Mouse (Mus musculus) urinary bladder, postnatal 10 days (tissue): ENCODE measurements at regions not wholly inside any gene's neighbourhood (a gene's known extent, or its start where the extent isn't known, plus 50 kb on each side); places are given as distances from the start of the nearest gene placed in this dataset.

Experiments used
- DNase-seq: peaks from one replicate; pipeline ENCODE4 v3.0.0; 2022; ENCODE audit warnings: low spot score

DNA sequence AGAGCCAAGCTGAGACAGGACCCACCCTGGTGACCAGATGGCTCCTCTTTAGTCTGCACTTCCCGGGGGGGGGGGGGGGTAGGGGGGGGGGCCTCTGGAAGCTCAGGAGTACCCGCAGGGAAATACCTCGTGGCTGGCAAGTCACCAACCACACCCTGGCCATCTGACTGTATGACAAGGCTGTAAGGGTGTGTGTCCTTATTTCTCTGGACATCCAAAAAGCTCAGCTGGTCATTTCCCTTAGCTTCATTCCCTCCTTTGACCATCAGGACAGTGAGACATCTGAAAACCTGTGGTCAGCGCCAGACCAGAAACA lies 329.9 kb upstream of the Jarid2 start:
- DNase-seq, result no peak

DNA sequence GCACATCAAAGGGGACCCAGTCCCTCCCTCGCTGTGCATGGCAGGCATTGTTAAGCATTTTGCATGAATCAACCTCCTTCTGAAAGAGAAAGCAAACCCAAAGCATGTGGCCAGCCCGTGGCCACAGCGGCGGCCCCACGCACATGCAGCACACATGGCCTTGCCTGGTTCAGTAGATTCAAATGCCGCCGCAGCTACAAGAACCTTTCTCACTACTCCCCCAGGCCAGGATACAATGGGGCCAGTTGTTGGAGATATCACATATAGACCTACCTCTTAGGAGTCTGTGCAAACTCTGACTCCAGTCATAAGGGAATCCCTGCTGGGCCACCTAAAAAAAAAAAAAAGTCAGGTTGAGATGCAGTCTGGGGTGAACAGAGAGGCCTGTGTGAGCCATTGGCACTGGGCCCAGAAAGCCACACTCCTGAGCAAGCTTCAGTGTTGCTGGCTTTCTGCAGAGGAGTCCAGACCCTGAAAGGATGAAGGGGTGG lies 329.4 kb upstream of the Jarid2 start:
- no peak for DNase-seq

DNA sequence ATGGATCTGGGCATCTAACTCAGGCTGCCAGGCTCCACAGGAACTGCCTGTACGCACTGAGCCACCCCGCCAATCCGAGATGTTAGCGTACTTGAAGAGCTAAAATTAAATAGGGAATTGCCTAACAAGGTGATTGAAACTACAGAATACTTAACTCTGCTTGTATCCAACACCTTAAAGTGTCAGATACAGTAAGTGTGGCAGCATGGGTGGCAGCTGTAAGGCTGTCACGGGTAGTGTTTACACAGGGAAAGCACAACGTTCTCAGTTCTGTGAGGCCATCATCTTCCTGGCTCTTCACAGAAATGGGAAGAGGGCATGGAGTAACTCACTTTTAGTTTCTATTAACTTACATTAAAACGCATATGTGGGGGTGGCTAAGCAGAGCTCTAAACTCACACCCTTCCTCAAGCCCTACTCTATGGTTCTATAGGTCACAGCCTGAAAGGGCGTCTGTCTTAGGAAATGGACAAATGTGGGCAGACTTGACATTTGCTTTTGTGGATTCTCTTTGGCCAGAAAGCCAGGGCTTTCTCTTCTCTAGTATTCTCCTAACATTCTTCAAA lies 325.2 kb upstream of the Jarid2 start:
- DNase-seq, result no peak

DNA sequence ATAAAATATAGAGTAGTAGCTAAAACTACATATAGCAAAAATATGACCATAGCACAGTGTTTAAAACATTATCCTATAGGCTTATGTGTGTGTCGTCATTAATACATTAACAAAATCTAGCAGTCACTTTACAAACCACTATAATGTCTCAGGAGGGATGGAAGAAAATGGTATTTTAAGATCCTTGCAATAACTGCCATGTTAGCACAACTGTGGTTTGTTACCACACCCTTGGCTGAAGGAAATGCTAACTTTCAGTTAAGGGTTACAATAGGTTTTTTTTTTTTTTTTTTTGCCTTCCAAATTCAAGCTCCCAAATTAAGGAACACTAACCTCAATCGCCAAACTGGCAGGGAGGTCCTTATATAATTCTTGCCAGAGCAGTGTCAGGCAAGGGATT lies 322.0 kb upstream of the Jarid2 start:
- DNase-seq, result no peak

GRCm38 (mm10) chr13:44408619-44408959 lies 320.7 kb upstream of the Jarid2 start:
- no peak for DNase-seq

DNA sequence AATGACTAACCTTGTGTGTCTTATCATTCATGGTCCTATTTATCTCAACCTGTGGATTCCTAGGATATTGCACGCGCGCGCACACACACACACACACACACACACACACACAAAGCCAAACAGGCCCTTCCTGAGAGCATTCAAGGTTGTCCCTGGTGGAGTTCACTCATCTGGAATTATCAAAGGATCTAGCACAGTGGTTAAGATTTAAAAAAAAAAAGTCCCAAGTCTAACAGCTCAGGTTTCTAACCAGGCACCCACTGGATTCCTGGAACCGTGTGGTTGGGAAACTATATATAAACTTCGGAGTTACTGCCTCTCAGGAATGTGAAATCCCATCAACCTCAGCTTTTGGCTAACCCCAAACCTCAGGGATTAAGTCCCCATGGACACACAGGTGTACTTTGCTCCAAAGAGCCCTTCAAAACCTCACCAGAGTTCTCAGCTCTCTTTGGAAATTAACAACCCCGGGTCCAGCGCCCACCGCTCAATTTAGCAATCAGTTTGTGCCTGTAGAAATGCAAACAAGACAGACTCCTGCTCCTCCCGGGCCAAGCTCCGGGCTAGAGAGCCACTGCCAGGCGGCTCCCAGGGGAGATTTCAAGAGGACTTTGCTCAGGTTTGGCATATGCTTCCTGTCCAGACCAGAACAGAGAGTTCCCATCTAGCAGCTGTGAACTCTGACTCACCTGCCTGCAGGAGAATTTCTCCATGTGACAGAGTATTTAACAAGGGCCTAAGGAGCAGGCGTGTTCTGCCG lies 320.1 kb upstream of the Jarid2 start:
- DNase-seq, result no peak

DNA sequence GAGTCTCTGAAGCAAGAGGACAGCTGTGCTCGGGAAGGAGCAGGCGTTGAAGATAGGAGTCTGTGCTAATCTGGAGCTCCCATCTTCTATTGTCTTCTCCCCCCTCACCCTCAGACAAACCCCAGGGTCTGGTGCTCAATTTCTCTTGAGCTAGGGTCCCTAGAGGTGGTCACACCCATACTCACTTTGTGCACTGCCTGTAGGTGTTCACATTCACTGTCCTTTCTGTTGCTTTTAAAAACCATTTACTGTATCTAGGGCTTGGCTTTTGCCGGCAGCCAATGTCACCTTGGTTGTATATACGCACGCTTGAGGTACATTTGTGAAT lies 319.6 kb upstream of the Jarid2 start:
- no peak for DNase-seq

- DNase-seq, result no peak
Observed at GRCm38 (mm10) chr13:44411781-44412496, 317.3 kb upstream of the Jarid2 start.

- DNase-seq, result no peak
Observed at GRCm38 (mm10) chr13:44413305-44413704, 316.0 kb upstream of the Jarid2 start.

DNA sequence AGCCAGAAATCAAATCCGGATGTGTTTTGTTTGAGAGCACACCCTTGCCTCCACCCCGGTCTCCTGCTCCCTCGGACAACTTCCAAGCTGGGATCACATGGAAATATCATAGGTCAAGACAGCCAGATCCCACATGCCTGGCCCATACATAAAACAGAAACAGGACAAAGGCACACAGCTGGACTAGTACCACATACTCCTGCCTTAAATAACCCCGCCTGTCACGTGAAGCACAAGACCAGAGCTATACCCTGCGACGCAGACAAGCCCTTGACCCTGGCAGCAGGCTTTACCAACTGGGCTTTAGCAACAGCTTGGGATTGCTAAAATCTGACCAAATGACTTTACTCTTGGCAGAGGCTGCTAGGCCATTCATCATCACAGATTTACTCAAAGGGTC lies 313.3 kb upstream of the Jarid2 start:
- DNase-seq, result no peak

GRCm38 (mm10) chr13:44416986-44417385 lies 312.3 kb upstream of the Jarid2 start:
- DNase-seq, result no peak

DNA sequence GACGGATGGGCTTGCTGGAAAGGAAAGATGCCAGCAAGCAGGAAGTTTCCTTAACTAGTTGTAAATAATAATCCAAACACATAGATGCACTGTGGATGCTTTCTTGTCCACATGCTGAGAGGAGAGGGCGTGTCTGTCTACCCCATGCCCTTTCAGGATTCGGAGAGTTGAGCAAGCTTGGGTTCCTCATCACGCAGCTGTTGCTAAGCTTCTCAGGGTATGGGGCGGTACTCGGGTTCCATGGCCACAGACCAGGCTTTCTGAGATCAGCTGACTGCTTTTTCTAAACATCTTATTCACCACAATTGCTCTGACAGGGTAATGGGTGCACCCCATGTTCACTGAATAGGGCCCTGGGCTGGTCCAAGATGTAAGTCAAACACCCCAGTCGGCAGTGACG lies 310.2 kb upstream of the Jarid2 start:
- no peak for DNase-seq

- DNase-seq, result no peak
Observed at GRCm38 (mm10) chr13:44419472-44420226, 309.6 kb upstream of the Jarid2 start.

DNA sequence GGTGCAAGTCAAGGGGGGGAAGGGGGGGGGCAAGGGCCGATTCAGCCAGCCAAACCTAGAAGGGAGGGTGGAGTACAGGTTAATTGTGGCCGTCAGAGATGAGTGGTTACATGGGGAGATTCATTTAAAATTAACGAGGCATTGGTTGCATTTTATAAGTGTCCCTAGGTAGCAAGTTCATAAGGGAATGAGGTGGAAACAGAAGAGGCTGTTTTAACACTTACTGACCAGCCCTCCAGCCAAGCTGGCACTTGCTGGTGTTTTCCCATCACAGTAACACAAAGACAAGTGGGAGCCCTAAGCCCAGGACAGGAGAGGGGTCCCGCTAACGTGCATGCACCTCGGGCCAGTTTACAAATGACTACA lies 309.1 kb upstream of the Jarid2 start:
- DNase-seq, result no peak

GRCm38 (mm10) chr13:44420941-44421340 lies 308.3 kb upstream of the Jarid2 start:
- DNase-seq, result no peak

- no peak for DNase-seq
Observed at GRCm38 (mm10) chr13:44421426-44421825, 307.8 kb upstream of the Jarid2 start.

GRCm38 (mm10) chr13:44421922-44422321 lies 307.4 kb upstream of the Jarid2 start:
- no peak for DNase-seq

- DNase-seq, result no peak
Observed at GRCm38 (mm10) chr13:44430492-44430891, 298.8 kb upstream of the Jarid2 start.

- DNase-seq, result no peak
Observed at GRCm38 (mm10) chr13:44437709-44438108, 291.6 kb upstream of the Jarid2 start.

DNA sequence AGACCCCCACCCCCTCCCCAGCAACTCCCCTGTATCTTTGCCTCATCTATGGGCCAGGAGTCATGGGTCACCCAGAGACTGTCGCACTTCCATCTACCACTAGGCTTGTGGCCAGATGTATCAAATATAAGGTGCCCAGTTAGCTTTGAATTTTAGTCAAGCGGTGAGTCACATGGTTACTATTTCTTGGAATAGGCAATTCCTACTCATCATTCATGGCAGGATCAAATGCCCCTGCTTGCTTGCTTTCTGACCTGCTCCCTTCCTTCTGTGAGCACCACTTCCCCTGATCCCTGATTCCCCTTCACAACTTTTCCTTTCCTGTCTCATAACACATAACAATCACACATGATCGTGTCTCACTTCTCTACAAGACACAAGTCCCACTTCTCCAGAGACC lies 288.2 kb upstream of the Jarid2 start:
- no peak for DNase-seq

GRCm38 (mm10) chr13:44449216-44449830 lies 280.0 kb upstream of the Jarid2 start:
- DNase-seq, result no peak

DNA sequence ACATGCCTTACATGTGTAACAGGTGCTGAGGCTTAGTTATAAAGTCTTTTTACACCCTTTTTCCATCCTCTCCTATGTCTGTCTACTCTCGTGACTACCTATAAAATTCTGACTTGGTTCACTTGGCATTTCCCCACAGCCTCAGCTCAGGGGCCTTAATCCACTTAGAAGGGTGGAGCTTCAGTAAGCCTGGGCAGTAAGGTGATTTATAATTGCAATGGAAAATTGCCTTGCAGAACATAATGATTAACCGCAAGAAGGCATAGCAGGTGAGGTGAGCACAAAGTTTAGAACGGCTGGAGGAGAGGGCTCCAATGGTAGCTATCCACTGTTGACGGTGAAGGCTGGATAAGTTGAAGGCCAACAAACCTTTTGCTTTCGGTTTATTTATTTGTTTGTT lies 278.1 kb upstream of the Jarid2 start:
- no peak for DNase-seq

DNA sequence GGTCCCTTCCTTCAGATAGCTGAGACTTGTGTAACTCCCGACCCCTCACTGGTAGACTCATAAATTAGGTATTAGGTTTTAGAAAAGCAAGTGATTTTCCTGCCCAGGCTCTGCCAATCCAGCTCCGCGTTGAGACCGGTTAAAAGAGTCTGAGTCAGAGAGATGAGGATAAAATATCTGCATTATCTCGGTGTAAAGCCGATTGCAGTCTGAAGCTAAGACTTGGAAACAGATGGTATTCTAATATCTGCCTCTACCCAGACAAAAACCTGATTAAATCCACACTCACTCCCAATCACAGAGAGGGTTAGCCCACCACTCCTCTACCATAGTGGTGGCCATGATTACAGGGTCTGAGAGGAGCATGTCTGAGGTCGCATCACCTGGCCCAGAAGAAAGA lies 276.1 kb upstream of the Jarid2 start:
- no peak for DNase-seq
